Mouse (Mus musculus) thymus, adult 2 months (tissue): ENCODE measurements around the gene Ndufs6.

Experiments
- CTCF ChIP-seq: fragments of 200-500 bp; IDR thresholded peaks from 2 replicates; pipeline ENCODE4 v1.5.1; 2012; ENCODE audit warnings: mild to moderate bottlenecking, control low read depth, low read length, moderate library complexity, borderline replicate concordance; ENCODE audit not compliant: control insufficient read depth, poor library complexity, insufficient read depth; ENCODE audit errors: extremely low read depth
- POLR2A ChIP-seq: fragments of 200-500 bp; IDR thresholded peaks from 2 replicates; pipeline ENCODE4 v1.6.1; 2012; ENCODE audit warnings: mild to moderate bottlenecking, low read length, control low read depth, moderate library complexity; ENCODE audit not compliant: control insufficient read depth, poor library complexity, insufficient read depth; ENCODE audit errors: extremely low read depth

DNA sequence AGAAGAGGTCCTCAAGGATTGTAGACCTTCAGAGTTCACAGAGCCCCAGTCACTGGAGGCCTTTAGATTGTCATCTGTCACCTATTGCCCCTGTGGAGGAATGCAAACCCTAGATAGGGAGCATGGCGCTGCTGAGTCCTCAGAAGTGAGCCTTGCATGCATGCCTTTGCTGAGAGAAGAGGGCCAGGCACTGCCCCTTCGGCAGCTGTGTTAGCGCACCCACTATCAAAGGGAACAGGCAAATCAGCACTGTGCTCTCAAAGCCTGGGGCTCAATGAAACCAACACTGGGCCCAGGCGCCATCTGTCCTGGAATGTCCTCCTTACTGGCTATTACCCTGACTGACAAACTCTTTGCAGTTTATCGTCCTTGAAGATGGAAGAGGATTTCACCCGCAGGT is 23.6 kb downstream of the Ndufs6 start:
- TF ChIP-seq POLR2A, result no peak
- TF ChIP-seq CTCF, result no peak
